Mouse (Mus musculus): ENCODE results near the gene Dlgap3. TPM values are rescaled to one million over a fixed set of nuclear protein-coding genes. Genes with fewer than 3 reads are reported as not detected.

Dlgap3 gene
- polyA plus RNA-seq (2012; rRNA removed) (1.4 and 1.7 TPM in 2 replicates), polyA plus RNA-seq (2014; fragmentation: Nextera tagmentation; extraction: Ambion mirVana) (1.1 and 1.4 TPM in 2 replicates)

GRCm38 (mm10) chr4:127168914-127169345 is at the start of gene Dlgap3:
Gene Dlgap3 (plus strand): TSS chr4:127169204.
- Histone ChIP-seq H3K4me1 (ENCODE audit: control insufficient read depth, insufficient read depth, low read length) (peaks cover 5% of the 10 kb centered on the region), H3K27ac (replicated peaks; ENCODE audit: low read depth, low read length) (no peak within 1 kb of the TSS), H3K27me3 (ENCODE audit: control insufficient read depth, insufficient read depth, low read length) (peaks cover 42% of the 10 kb centered on the region), H3K9ac (ENCODE audit: low read depth, low read length, severe bottlenecking) (peak within 1 kb of the TSS; percentile 52), H3K36me3 (ENCODE audit: control insufficient read depth, insufficient read depth, low read length) (no peaks in the 10 kb centered on the region), H3K4me3 (replicated peaks; ENCODE audit: low read length) (peak within 1 kb of the TSS; percentile 61), H3K9me3 (ENCODE audit: control insufficient read depth, low read length) (no peaks in the 10 kb centered on the region), H3K4me2 (replicated peaks; ENCODE audit: low read depth, low read length, severe bottlenecking) (peak within 1 kb of the TSS; percentile 100)
- ATAC-seq (ENCODE audit: low FRiP score, low read depth) (peak; percentile 70), DNase-seq (ENCODE audit: low spot score) (peak; percentile 6)
- no peak for TF ChIP-seq POLR2A (IDR thresholded peaks at IDR 0.05; ENCODE audit: borderline replicate concordance, extremely low read depth, insufficient read depth, insufficient read length)
- WGBS, result 1% methylated on average over 21 of the region's 67 CpGs

DNA sequence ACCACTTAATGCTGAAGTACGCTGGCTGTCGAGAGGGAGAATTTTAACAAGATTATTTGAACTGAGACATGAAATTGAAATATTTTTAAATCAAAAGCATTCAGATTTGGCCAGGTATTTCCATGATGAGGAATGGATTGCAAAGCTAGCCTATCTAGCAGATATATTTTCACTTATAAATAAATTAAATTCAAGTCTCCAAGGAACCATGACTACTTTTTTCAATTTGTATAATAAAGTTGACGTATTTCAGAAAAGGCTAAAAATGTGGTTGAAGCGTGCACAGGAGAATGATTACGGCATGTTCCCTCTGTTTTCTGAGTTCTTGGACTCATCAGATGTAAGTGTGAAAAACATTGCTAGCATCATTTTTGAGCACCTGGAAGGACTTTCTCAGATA is 45.6 kb upstream of the Dlgap3 start, which contains the start of gene Tmem35b:
Tmem35b (plus strand) TSS at position 301 of the 400 bp plus-strand sequence.
- H3K4me2 ChIP-seq (replicated peaks; ENCODE audit: low read depth, low read length, severe bottlenecking), result no peak within 1 kb of the TSS
- H3K4me3 ChIP-seq (replicated peaks; ENCODE audit: low read length), result no peak within 1 kb of the TSS
- H3K36me3 ChIP-seq (ENCODE audit: control insufficient read depth, insufficient read depth, low read length), result peaks cover 16% of the 10 kb centered on the region
- no peaks in the 10 kb centered on the region for H3K27me3 ChIP-seq (ENCODE audit: control insufficient read depth, insufficient read depth, low read length)
- ATAC-seq (ENCODE audit: low FRiP score, low read depth), result no peak
- H3K9me3 ChIP-seq (ENCODE audit: control insufficient read depth, low read length), result no peaks in the 10 kb centered on the region
- H3K27ac ChIP-seq (replicated peaks; ENCODE audit: low read depth, low read length), result no peak within 1 kb of the TSS
- 90% methylated on average over 5 of the region's 5 CpGs for WGBS
- no peak for TF ChIP-seq POLR2A (IDR thresholded peaks at IDR 0.05; ENCODE audit: borderline replicate concordance, extremely low read depth, insufficient read depth, insufficient read length)
- peaks cover 6% of the 10 kb centered on the region for H3K4me1 ChIP-seq (ENCODE audit: control insufficient read depth, insufficient read depth, low read length)
- H3K9ac ChIP-seq (ENCODE audit: low read depth, low read length, severe bottlenecking), result no peak within 1 kb of the TSS
- DNase-seq (ENCODE audit: low spot score), result no peak

GRCm38 (mm10) chr4:127124331-127124730 is 44.7 kb upstream of the Dlgap3 start:
- no peaks in the 10 kb centered on the region for H3K27me3 ChIP-seq (ENCODE audit: control insufficient read depth, insufficient read depth, low read length)
- H3K9me3 ChIP-seq (ENCODE audit: control insufficient read depth, low read length), result no peaks in the 10 kb centered on the region
- H3K4me2 ChIP-seq (replicated peaks; ENCODE audit: low read depth, low read length, severe bottlenecking), result no peak overlapping the region
- ATAC-seq (ENCODE audit: low FRiP score, low read depth) (no peak), DNase-seq (ENCODE audit: low spot score) (no peak)
- peaks cover 16% of the 10 kb centered on the region for H3K36me3 ChIP-seq (ENCODE audit: control insufficient read depth, insufficient read depth, low read length)
- no peak overlapping the region for H3K4me3 ChIP-seq (replicated peaks; ENCODE audit: low read length)
- H3K27ac ChIP-seq (replicated peaks; ENCODE audit: low read depth, low read length), result no peak overlapping the region
- no peak for TF ChIP-seq POLR2A (IDR thresholded peaks at IDR 0.05; ENCODE audit: borderline replicate concordance, extremely low read depth, insufficient read depth, insufficient read length)
- no peak overlapping the region for H3K9ac ChIP-seq (ENCODE audit: low read depth, low read length, severe bottlenecking)
- peaks cover 6% of the 10 kb centered on the region for H3K4me1 ChIP-seq (ENCODE audit: control insufficient read depth, insufficient read depth, low read length)
- WGBS, result 94% methylated on average over 1 of the region's 1 CpGs

DNA sequence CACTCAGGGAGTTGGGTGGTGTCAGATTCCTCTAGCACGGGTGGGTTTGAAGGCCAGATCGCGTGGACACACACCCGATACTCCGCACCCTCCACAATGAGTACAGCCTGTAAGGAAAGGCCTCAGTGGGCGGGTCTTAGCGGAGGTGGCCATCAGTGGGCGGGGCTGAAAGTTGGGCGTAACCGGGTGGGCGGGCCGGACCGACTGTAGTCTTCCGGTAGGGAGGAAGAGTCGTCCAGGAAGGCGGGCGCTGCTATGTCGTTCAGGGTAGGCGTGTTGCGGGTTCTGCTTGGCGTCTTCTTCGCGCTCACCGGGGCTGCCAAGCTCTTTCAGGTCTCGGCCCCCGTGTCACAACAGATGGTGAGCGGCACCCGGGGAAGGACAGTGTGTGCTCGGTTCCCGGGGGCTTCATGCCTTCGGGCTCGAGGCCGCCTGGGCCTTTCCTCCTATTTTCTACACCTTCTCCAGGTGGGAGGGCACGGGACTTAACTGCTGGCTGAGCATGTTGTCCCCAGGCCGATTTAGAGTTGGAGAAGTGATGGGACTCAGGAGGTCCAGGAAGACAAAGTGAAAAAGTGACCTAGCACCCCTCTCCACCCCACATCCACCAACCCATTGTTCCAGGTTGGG is 43.1 kb upstream of the Dlgap3 start:
- Histone ChIP-seq H3K36me3 (ENCODE audit: control insufficient read depth, insufficient read depth, low read length) (peaks cover 12% of the 10 kb centered on the region), H3K4me3 (replicated peaks; ENCODE audit: low read length) (peak overlapping the region; percentile 66), H3K27me3 (ENCODE audit: control insufficient read depth, insufficient read depth, low read length) (no peaks in the 10 kb centered on the region), H3K9me3 (ENCODE audit: control insufficient read depth, low read length) (no peaks in the 10 kb centered on the region), H3K27ac (replicated peaks; ENCODE audit: low read depth, low read length) (no peak overlapping the region; the same call in 1 of the 2 replicates), H3K4me2 (replicated peaks; ENCODE audit: low read depth, low read length, severe bottlenecking) (peak overlapping the region; percentile 83), H3K9ac (ENCODE audit: low read depth, low read length, severe bottlenecking) (peak overlapping the region; percentile 75), H3K4me1 (ENCODE audit: control insufficient read depth, insufficient read depth, low read length) (peaks cover 6% of the 10 kb centered on the region)
- WGBS, result under 1% methylated on average over 35 of the region's 35 CpGs
- peak; percentile 68; the same call in 1 of the 2 replicates for TF ChIP-seq POLR2A (IDR thresholded peaks at IDR 0.05; ENCODE audit: borderline replicate concordance, extremely low read depth, insufficient read depth, insufficient read length)
- ATAC-seq (ENCODE audit: low FRiP score, low read depth) (peak; percentile 94), DNase-seq (ENCODE audit: low spot score) (peak; percentile 90)

- DNase-seq (ENCODE audit: low spot score) (no peak), ATAC-seq (ENCODE audit: low FRiP score, low read depth) (no peak)
- Histone ChIP-seq H3K9me3 (ENCODE audit: control insufficient read depth, low read length) (no peaks in the 10 kb centered on the region), H3K4me1 (ENCODE audit: control insufficient read depth, insufficient read depth, low read length) (no peaks in the 10 kb centered on the region), H3K36me3 (ENCODE audit: control insufficient read depth, insufficient read depth, low read length) (no peaks in the 10 kb centered on the region), H3K27me3 (ENCODE audit: control insufficient read depth, insufficient read depth, low read length) (no peaks in the 10 kb centered on the region), H3K4me3 (replicated peaks; ENCODE audit: low read length) (no peak overlapping the region), H3K27ac (replicated peaks; ENCODE audit: low read depth, low read length) (no peak overlapping the region), H3K4me2 (replicated peaks; ENCODE audit: low read depth, low read length, severe bottlenecking) (no peak overlapping the region), H3K9ac (ENCODE audit: low read depth, low read length, severe bottlenecking) (no peak overlapping the region)
- TF ChIP-seq POLR2A (IDR thresholded peaks at IDR 0.05; ENCODE audit: borderline replicate concordance, extremely low read depth, insufficient read depth, insufficient read length), result no peak
- WGBS, result 41% methylated on average over 1 of the region's 1 CpGs
Measured at GRCm38 (mm10) chr4:127134687-127135086, 34.3 kb upstream of the Dlgap3 start.
